Mouse (Mus musculus): ENCODE measurements around the gene Olfr141. TPM values are rescaled to one million over a fixed set of nuclear protein-coding genes. Genes with fewer than 3 reads are reported as not detected.

Olfr141 gene
- polyA plus RNA-seq (2015; fragmentation: Nextera tagmentation; extraction: Ambion mirVana) = not detected in 2 replicates

GRCm38 (mm10) chr2:86809918-86810317 lies at the start of gene Olfr141:
Gene Olfr141, minus strand, starts transcription at chr2:86810018.
- no peaks in the 10 kb centered on the region for H3K27me3 ChIP-seq
- H3K27ac ChIP-seq = no peak within 1 kb of the TSS
- no peak for ATAC-seq (replicated peaks; ENCODE audit: low FRiP score)
- H3K4me3 ChIP-seq (replicated peaks) = no peak within 1 kb of the TSS
- no peaks in the 10 kb centered on the region for H3K36me3 ChIP-seq
- no peaks in the 10 kb centered on the region for H3K9me3 ChIP-seq (replicated peaks)
- H3K4me2 ChIP-seq = no peak within 1 kb of the TSS
- H3K4me1 ChIP-seq = no peaks in the 10 kb centered on the region
- H3K9ac ChIP-seq = no peak within 1 kb of the TSS

DNA sequence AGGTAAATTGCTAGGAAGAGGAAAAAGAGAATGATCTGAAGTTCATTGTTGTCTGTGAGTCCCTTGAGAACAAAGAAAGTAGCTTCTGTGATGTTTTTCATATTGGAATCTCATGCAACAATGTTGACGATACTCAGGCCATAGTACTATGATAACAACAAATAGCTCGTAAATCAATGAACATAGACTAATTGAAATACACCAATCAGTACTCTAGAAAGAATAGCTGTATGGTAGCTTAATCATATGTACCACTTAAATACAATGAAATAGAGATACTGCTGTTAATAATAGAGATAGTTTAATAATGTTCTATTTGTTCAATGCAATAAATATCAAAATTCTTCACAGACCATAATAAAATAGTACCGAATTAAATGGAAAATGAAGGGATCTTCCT lies 41.8 kb upstream of the Olfr141 start, which contains the start of gene Olfr1095:
Olfr1095 (minus strand) TSS at position 101 of the 400 bp plus-strand sequence.
- H3K36me3 ChIP-seq = no peaks in the 10 kb centered on the region
- H3K4me2 ChIP-seq = no peak within 1 kb of the TSS
- no peak for ATAC-seq (replicated peaks; ENCODE audit: low FRiP score)
- WGBS = 87% methylated on average over 3 of the region's 3 CpGs
- H3K9me3 ChIP-seq (replicated peaks) = no peaks in the 10 kb centered on the region
- no peak within 1 kb of the TSS for H3K9ac ChIP-seq
- no peak within 1 kb of the TSS for H3K4me3 ChIP-seq (replicated peaks)
- H3K4me1 ChIP-seq = no peaks in the 10 kb centered on the region
- H3K27ac ChIP-seq = no peak within 1 kb of the TSS
- H3K27me3 ChIP-seq = no peaks in the 10 kb centered on the region

GRCm38 (mm10) chr2:86824363-86824762 lies 14.5 kb upstream of the Olfr141 start, which contains the start of gene Olfr1094:
Gene Olfr1094, plus strand, starts transcription at chr2:86824663.
- Histone ChIP-seq H3K4me3 (replicated peaks) (no peak within 1 kb of the TSS), H3K9me3 (replicated peaks) (no peaks in the 10 kb centered on the region), H3K9ac (no peak within 1 kb of the TSS), H3K36me3 (no peaks in the 10 kb centered on the region), H3K4me2 (no peak within 1 kb of the TSS), H3K27ac (no peak within 1 kb of the TSS), H3K4me1 (no peaks in the 10 kb centered on the region), H3K27me3 (no peaks in the 10 kb centered on the region)
- no peak for ATAC-seq (replicated peaks; ENCODE audit: low FRiP score)

GRCm38 (mm10) chr2:86782179-86782578 lies 27.6 kb downstream of the Olfr141 start, which contains the start of gene Olfr1093:
Gene Olfr1093, plus strand, starts transcription at chr2:86782479.
- ATAC-seq (replicated peaks; ENCODE audit: low FRiP score) = no peak
- WGBS = 83% methylated on average over 2 of the region's 2 CpGs
- no peak within 1 kb of the TSS for H3K27ac ChIP-seq

GRCm38 (mm10) chr2:86761050-86761449 lies 48.8 kb downstream of the Olfr141 start:
- no peak overlapping the region for H3K9ac ChIP-seq
- H3K36me3 ChIP-seq = no peaks in the 10 kb centered on the region
- no peaks in the 10 kb centered on the region for H3K9me3 ChIP-seq (replicated peaks)
- no peaks in the 10 kb centered on the region for H3K4me1 ChIP-seq
- WGBS = 93% methylated on average over 6 of the region's 6 CpGs
- no peak overlapping the region for H3K4me2 ChIP-seq
- no peak overlapping the region for H3K4me3 ChIP-seq (replicated peaks)
- no peaks in the 10 kb centered on the region for H3K27me3 ChIP-seq
- no peak overlapping the region for H3K27ac ChIP-seq
- no peak for ATAC-seq (replicated peaks; ENCODE audit: low FRiP score)

More at GRCm38 (mm10) chr2:86782179-86782578, 27.6 kb downstream of the Olfr141 start, which contains the start of gene Olfr1093:
- no peak within 1 kb of the TSS for H3K4me3 ChIP-seq (replicated peaks)
- H3K9me3 ChIP-seq (replicated peaks) = no peaks in the 10 kb centered on the region
- H3K27me3 ChIP-seq = no peaks in the 10 kb centered on the region
- H3K36me3 ChIP-seq = no peaks in the 10 kb centered on the region
- H3K9ac ChIP-seq = no peak within 1 kb of the TSS
- H3K4me2 ChIP-seq = no peak within 1 kb of the TSS
- H3K4me1 ChIP-seq = no peaks in the 10 kb centered on the region

DNA sequence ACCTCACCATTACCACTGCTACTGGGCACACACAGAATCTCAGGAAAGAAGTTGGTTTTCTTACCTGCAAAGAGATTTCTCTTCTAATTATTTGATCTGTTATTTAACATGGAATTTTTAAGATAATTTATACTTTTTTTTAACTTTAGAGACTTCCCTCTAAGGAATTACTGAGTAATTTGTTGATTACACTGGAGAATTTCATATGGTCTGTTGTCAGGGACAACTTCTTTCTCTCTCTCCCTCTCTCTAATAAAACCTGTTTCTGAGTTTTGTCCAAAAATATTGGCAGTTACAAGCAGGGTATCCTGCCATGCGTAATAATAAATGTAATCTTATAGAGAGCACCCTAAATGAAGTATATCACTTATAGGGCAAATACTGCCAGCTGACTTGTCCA lies 50.9 kb downstream of the Olfr141 start, which contains the start of gene Olfr1090:
Olfr1090 (minus strand) TSS at position 101 of the 400 bp plus-strand sequence.
- no peak for ATAC-seq (replicated peaks; ENCODE audit: low FRiP score)
- H3K27ac ChIP-seq = no peak within 1 kb of the TSS

More for the DNA sequence above, 50.9 kb downstream of the Olfr141 start, which contains the start of gene Olfr1090:
- H3K9me3 ChIP-seq (replicated peaks) = no peaks in the 10 kb centered on the region
- no peak within 1 kb of the TSS for H3K4me3 ChIP-seq (replicated peaks)
- no peak within 1 kb of the TSS for H3K9ac ChIP-seq
- no peaks in the 10 kb centered on the region for H3K36me3 ChIP-seq
- H3K4me2 ChIP-seq = no peak within 1 kb of the TSS
- H3K27me3 ChIP-seq = no peaks in the 10 kb centered on the region
- WGBS = 88% methylated on average over 1 of the region's 1 CpGs
- no peaks in the 10 kb centered on the region for H3K4me1 ChIP-seq

Other genes with a start within 250 kb of the Olfr141 start
- gene Olfr1082, start 211.1 kb downstream of the Olfr141 start, polyA plus RNA-seq (2015; fragmentation: Nextera tagmentation; extraction: Ambion mirVana) = not detected in 2 replicates
- not detected in 2 replicates for gene Olfr1084, start 170.3 kb downstream of the Olfr141 start, polyA plus RNA-seq (2015; fragmentation: Nextera tagmentation; extraction: Ambion mirVana)
- gene Olfr1085, start 148.0 kb downstream of the Olfr141 start, polyA plus RNA-seq (2015; fragmentation: Nextera tagmentation; extraction: Ambion mirVana) = not detected in 2 replicates
- not detected in 2 replicates for gene Olfr1086, start 129.9 kb downstream of the Olfr141 start, polyA plus RNA-seq (2015; fragmentation: Nextera tagmentation; extraction: Ambion mirVana)
- gene Olfr1087, start 111.6 kb downstream of the Olfr141 start, polyA plus RNA-seq (2015; fragmentation: Nextera tagmentation; extraction: Ambion mirVana) = not detected in 2 replicates
- gene Olfr1089, start 76.3 kb downstream of the Olfr141 start, polyA plus RNA-seq (2015; fragmentation: Nextera tagmentation; extraction: Ambion mirVana) = not detected in 2 replicates
- gene Olfr1090, start 51.0 kb downstream of the Olfr141 start, polyA plus RNA-seq (2015; fragmentation: Nextera tagmentation; extraction: Ambion mirVana) = not detected in 2 replicates
- not detected in 2 replicates for gene Olfr1093, start 27.5 kb downstream of the Olfr141 start, polyA plus RNA-seq (2015; fragmentation: Nextera tagmentation; extraction: Ambion mirVana)
- not detected in 2 replicates for gene Olfr1094, start 14.6 kb upstream of the Olfr141 start, polyA plus RNA-seq (2015; fragmentation: Nextera tagmentation; extraction: Ambion mirVana)
- not detected in 2 replicates for gene Olfr1095, start 41.7 kb upstream of the Olfr141 start, polyA plus RNA-seq (2015; fragmentation: Nextera tagmentation; extraction: Ambion mirVana)
- not detected in 2 replicates for gene Gm13723, start 64.8 kb upstream of the Olfr141 start, polyA plus RNA-seq (2015; fragmentation: Nextera tagmentation; extraction: Ambion mirVana)
- not detected in 2 replicates for gene Olfr1097, start 82.2 kb upstream of the Olfr141 start, polyA plus RNA-seq (2015; fragmentation: Nextera tagmentation; extraction: Ambion mirVana)
- not detected in 2 replicates for gene Olfr1098, start 114.5 kb upstream of the Olfr141 start, polyA plus RNA-seq (2015; fragmentation: Nextera tagmentation; extraction: Ambion mirVana)
- gene Olfr1099, start 150.7 kb upstream of the Olfr141 start, polyA plus RNA-seq (2015; fragmentation: Nextera tagmentation; extraction: Ambion mirVana) = not detected in 2 replicates
- not detected in 2 replicates for gene Olfr1100, start 169.9 kb upstream of the Olfr141 start, polyA plus RNA-seq (2015; fragmentation: Nextera tagmentation; extraction: Ambion mirVana)
- not detected in 2 replicates for gene Olfr1101, start 181.2 kb upstream of the Olfr141 start, polyA plus RNA-seq (2015; fragmentation: Nextera tagmentation; extraction: Ambion mirVana)
- not detected in 2 replicates for gene Olfr1102, start 188.4 kb upstream of the Olfr141 start, polyA plus RNA-seq (2015; fragmentation: Nextera tagmentation; extraction: Ambion mirVana)
- gene Olfr1104, start 217.1 kb upstream of the Olfr141 start, polyA plus RNA-seq (2015; fragmentation: Nextera tagmentation; extraction: Ambion mirVana) = not detected in 2 replicates
- not detected in 2 replicates for gene Olfr1105, start 226.5 kb upstream of the Olfr141 start, polyA plus RNA-seq (2015; fragmentation: Nextera tagmentation; extraction: Ambion mirVana)
- gene Olfr1106, start 242.3 kb upstream of the Olfr141 start, polyA plus RNA-seq (2015; fragmentation: Nextera tagmentation; extraction: Ambion mirVana) = not detected in 2 replicates

All from kidney, embryonic 15.5 days (tissue).